ENCODE assay signal across 8 mouse cellular contexts in the genomic region with DNA sequence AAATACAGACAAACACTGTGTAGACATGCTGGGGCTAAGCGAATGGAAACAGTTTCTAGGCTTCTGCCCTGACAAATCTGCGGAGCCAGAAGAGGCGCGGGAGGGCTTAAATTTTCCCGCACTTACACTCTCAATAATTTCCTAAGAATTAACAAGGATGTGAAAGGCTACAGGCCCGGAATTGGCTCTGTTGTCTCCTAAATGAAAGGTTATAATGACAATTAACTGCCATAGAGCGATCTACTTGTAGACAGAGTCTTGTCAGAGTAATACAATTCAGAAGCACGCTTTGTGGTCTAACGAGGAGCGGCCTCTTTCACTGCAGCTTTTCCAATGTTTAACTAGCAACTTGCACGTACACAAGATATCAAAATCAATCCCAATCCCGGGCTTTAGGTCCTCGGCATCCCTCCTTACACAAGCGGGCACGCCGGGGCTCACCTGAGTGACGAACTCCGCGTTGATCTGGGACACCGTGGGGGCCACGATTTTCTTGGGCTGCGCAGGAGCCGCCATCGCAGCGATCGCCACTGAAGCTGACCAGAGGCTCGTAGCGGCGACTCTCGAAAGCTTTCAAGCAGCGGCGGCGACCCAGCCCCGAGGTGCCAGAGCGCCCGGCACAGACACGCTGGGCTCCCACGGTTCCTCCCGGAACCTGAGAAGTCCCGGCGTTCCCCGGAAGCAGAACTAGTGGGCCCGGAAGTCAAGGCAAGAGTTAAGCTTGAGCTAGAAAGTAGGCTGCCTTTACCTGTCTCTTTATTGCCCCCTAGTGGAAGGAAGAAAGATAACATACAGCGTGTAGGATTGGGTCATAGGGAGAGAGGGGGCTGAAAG. TPM values are rescaled to one million over a fixed set of nuclear protein-coding genes. Genes with fewer than 3 reads are reported as not detected.
DNase-seq lines count a peak whose midpoint lies in the region; ATAC-seq and TF ChIP-seq lines count a peak whose summit lies in the region.

No protein-coding gene starts in this region.

- TF ChIP-seq CTCF in E14TG2a.4 (conservative IDR thresholded peaks at IDR 0.05; ENCODE audit: low read length) = peak; percentile 83

- H3K36me3 ChIP-seq in E14TG2a.4 (ENCODE audit: insufficient read depth, low read length) = peaks cover 24% of the 10 kb centered on the region
- no peaks in the 10 kb centered on the region for H3K36me3 ChIP-seq in forebrain, embryonic 11.5 days (ENCODE audit: control insufficient read depth, insufficient read depth, low read length)
- H3K36me3 ChIP-seq in heart, embryonic 16.5 days (ENCODE audit: control insufficient read depth, insufficient read depth) = peaks cover 2% of the 10 kb centered on the region
- peaks cover 14% of the 10 kb centered on the region for H3K36me3 ChIP-seq in liver, embryonic 15.5 days (replicated peaks)
- H3K36me3 ChIP-seq in neural tube, embryonic 12.5 days = peaks cover 13% of the 10 kb centered on the region

- DNase-seq in c-Kit-positive CD71-positive TER-119-negative erythroid progenitor cells, embryonic 14.5 days (ENCODE audit: low read depth) = peak; percentile 74
- peak; percentile 79 for DNase-seq in forebrain, embryonic 11.5 days (ENCODE audit: low spot score)
- DNase-seq in kidney, postnatal 36 days = peak; percentile 85 to 90
- peak; percentile 85 for DNase-seq in telencephalon, adult 2 months (ENCODE audit: low read depth, low spot score)

- peaks cover 2% of the 10 kb centered on the region for H3K9me3 ChIP-seq in E14TG2a.4 (ENCODE audit: low read length)
- H3K9me3 ChIP-seq in forebrain, embryonic 11.5 days (ENCODE audit: control insufficient read depth, low read length) = no peaks in the 10 kb centered on the region
- H3K9me3 ChIP-seq in heart, embryonic 16.5 days (replicated peaks; ENCODE audit: control insufficient read depth, low read length) = no peaks in the 10 kb centered on the region
- H3K9me3 ChIP-seq in liver, embryonic 15.5 days (replicated peaks) = no peaks in the 10 kb centered on the region
- H3K9me3 ChIP-seq in neural tube, embryonic 12.5 days = no peaks in the 10 kb centered on the region

- H3K4me1 ChIP-seq in E14TG2a.4 (replicated peaks; ENCODE audit: low read depth, low read length) = peaks cover 59% of the 10 kb centered on the region
- no peaks in the 10 kb centered on the region; the same call in 1 of the 2 replicates for H3K4me1 ChIP-seq in forebrain, embryonic 11.5 days (replicated peaks; ENCODE audit: control insufficient read depth, insufficient read depth, low read length)
- peaks cover 8% of the 10 kb centered on the region for H3K4me1 ChIP-seq in heart, embryonic 16.5 days (ENCODE audit: control insufficient read depth, insufficient read depth, low read length)
- H3K4me1 ChIP-seq in liver, embryonic 15.5 days (replicated peaks) = peaks cover 17% of the 10 kb centered on the region
- H3K4me1 ChIP-seq in neural tube, embryonic 12.5 days = peaks cover 8% of the 10 kb centered on the region

- peak overlapping the region; percentile 98 for H3K4me3 ChIP-seq in E14TG2a.4 (replicated peaks; ENCODE audit: low read length)
- H3K4me3 ChIP-seq in forebrain, embryonic 11.5 days (ENCODE audit: low read depth, low read length) = peak overlapping the region; percentile 69
- H3K4me3 ChIP-seq in heart, embryonic 16.5 days (ENCODE audit: low read length) = peak overlapping the region; percentile 83
- H3K4me3 ChIP-seq in liver, embryonic 15.5 days (replicated peaks) = peak overlapping the region; percentile 87
- peak overlapping the region; percentile 86 for H3K4me3 ChIP-seq in neural tube, embryonic 12.5 days

- no peak overlapping the region for H3K27ac ChIP-seq in forebrain, embryonic 11.5 days (ENCODE audit: low read depth, low read length)
- H3K27ac ChIP-seq in heart, embryonic 16.5 days (ENCODE audit: low read length) = peak overlapping the region; percentile 40; the same call in 1 of the 2 replicates
- H3K27ac ChIP-seq in liver, embryonic 15.5 days (replicated peaks) = peak overlapping the region; percentile 59; the same call in 1 of the 2 replicates
- H3K27ac ChIP-seq in neural tube, embryonic 12.5 days = no peak overlapping the region

- H3K9ac ChIP-seq in forebrain, embryonic 11.5 days (ENCODE audit: low read length) = peak overlapping the region; percentile 76
- peak overlapping the region; percentile 89 for H3K9ac ChIP-seq in heart, embryonic 16.5 days (ENCODE audit: low read length)
- H3K9ac ChIP-seq in liver, embryonic 15.5 days = peak overlapping the region; percentile 78
- peak overlapping the region; percentile 83 for H3K9ac ChIP-seq in neural tube, embryonic 12.5 days

- H3K4me2 ChIP-seq in forebrain, embryonic 11.5 days (ENCODE audit: low read depth, low read length, severe bottlenecking) = peak overlapping the region; percentile 78
- H3K4me2 ChIP-seq in heart, embryonic 16.5 days (ENCODE audit: low read depth, low read length) = peak overlapping the region; percentile 88
- peak overlapping the region; percentile 74 for H3K4me2 ChIP-seq in liver, embryonic 15.5 days
- peak overlapping the region; percentile 91 for H3K4me2 ChIP-seq in neural tube, embryonic 12.5 days (replicated peaks)

- H3K27me3 ChIP-seq in E14TG2a.4 (ENCODE audit: insufficient read depth, low read length) = no peaks in the 10 kb centered on the region
- no peaks in the 10 kb centered on the region for H3K27me3 ChIP-seq in forebrain, embryonic 11.5 days (ENCODE audit: control insufficient read depth, insufficient read depth, low read length)
- H3K27me3 ChIP-seq in heart, embryonic 16.5 days (ENCODE audit: control insufficient read depth, insufficient read depth, low read length) = no peaks in the 10 kb centered on the region
- H3K27me3 ChIP-seq in liver, embryonic 15.5 days = 0 out of 2 replicates have a peak, but pooled peaks cover 5% of the 10 kb centered on the region
- H3K27me3 ChIP-seq in neural tube, embryonic 12.5 days (replicated peaks) = no peaks in the 10 kb centered on the region

- ATAC-seq in forebrain, embryonic 11.5 days (replicated peaks; ENCODE audit: low FRiP score) = peak; percentile 93
- ATAC-seq in heart, embryonic 16.5 days (replicated peaks; ENCODE audit: extremely low read depth, insufficient read depth, low FRiP score) = peak; percentile 92
- ATAC-seq in liver, embryonic 15.5 days (ENCODE audit: insufficient read depth) = peak; percentile 82
- peak; percentile 91 for ATAC-seq in neural tube, embryonic 12.5 days (ENCODE audit: low FRiP score, low read depth)

- under 1% methylated on average over 44 of the region's 44 CpGs for WGBS in forebrain, embryonic 11.5 days
- WGBS in heart, embryonic 16.5 days = under 1% methylated on average over 44 of the region's 44 CpGs
- under 1% methylated on average over 44 of the region's 44 CpGs for WGBS in liver, embryonic 15.5 days (ENCODE audit: insufficient replicate concordance)
- under 1% methylated on average over 44 of the region's 44 CpGs for WGBS in neural tube, embryonic 12.5 days

RNA-seq across cellular contexts. Expression of a gene that starts 12.0 kb away (rescaled TPM):
- polyA plus RNA-seq in forebrain, embryonic 11.5 days (2014; fragmentation: Nextera tagmentation; extraction: Ambion mirVana) = 63.9 and 64.9 TPM in 2 replicates
- 21.9 and 23.8 TPM in 2 replicates for polyA plus RNA-seq in heart, embryonic 16.5 days (2015; fragmentation: Nextera tagmentation; extraction: Ambion mirVana)
- 16.9 and 18.9 TPM in 2 replicates for polyA plus RNA-seq in liver, embryonic 15.5 days (2015; fragmentation: Nextera tagmentation; extraction: Ambion mirVana)
- 50.6 and 55.5 TPM in 2 replicates for polyA plus RNA-seq in neural tube, embryonic 12.5 days (2016; fragmentation: Nextera tagmentation; extraction: Ambion mirVana)

RNA-seq across cellular contexts. Expression of a gene that starts 26.4 kb away (rescaled TPM):
- 4.2 and 4.6 TPM in 2 replicates for polyA plus RNA-seq in forebrain, embryonic 11.5 days (2014; fragmentation: Nextera tagmentation; extraction: Ambion mirVana)
- polyA plus RNA-seq in heart, embryonic 16.5 days (2015; fragmentation: Nextera tagmentation; extraction: Ambion mirVana) = 2.8 and 3.1 TPM in 2 replicates
- polyA plus RNA-seq in liver, embryonic 15.5 days (2015; fragmentation: Nextera tagmentation; extraction: Ambion mirVana) = 1.3 TPM in 2 replicates
- polyA plus RNA-seq in neural tube, embryonic 12.5 days (2016; fragmentation: Nextera tagmentation; extraction: Ambion mirVana) = 3.1 and 3.8 TPM in 2 replicates

Comparison
In these comparisons a context has a peak if more than half of its experiments do, and no peak if none do; other contexts are left out.
1. H3K27ac ChIP-seq: peak in heart, embryonic 16.5 days (single experiment) and liver, embryonic 15.5 days (single experiment); none in forebrain, embryonic 11.5 days (single experiment) and neural tube, embryonic 12.5 days (single experiment).
2. Peak in every context shown above with its lines, with median percentiles within 50 percentile points of each other: H3K4me3 ChIP-seq, DNase-seq, ATAC-seq, H3K4me2 ChIP-seq and H3K9ac ChIP-seq.